Comparison of ENCODE assay signal across 13 mouse cellular contexts in the genomic region with DNA sequence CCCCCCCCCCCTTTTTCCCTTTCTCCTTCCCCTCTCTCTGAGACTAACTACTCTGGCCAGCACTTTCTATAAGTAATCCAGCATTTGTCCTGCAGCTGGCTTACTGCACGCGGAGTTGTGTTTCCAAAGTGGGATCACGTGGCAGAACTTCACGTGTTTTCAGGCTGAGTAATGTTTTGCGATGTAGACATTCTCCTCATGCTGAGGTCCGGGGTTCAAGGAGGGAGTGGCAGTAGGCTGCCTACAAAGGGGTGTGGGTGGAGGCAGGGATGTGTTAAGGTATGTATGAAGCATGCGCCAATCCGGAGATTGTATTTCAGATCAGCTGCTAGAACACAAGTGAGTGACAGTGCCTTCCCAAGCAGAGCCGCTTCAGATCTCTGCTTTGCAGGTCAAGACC. TPM values are rescaled to one million over a fixed set of nuclear protein-coding genes. Genes with fewer than 3 reads are reported as not detected.
A peak's percentile ranks its signal among the peaks of the same experiment; 100 is the strongest.
DNase-seq lines count a peak whose midpoint lies in the region; ATAC-seq lines count a peak whose summit lies in the region.
"Had no signal": no experiment of that assay in that cellular context is flagged by ENCODE, and none has a peak within 500 bp of the region (broad histone marks: within the 10 kb centered on the region; RNA-seq: fewer than 3 reads in every experiment).

No protein-coding gene starts in this region.

- H3K27ac ChIP-seq in kidney, embryonic 16.5 days (ENCODE audit: low read length): no peak overlapping the region
- H3K27ac ChIP-seq in lung, embryonic 15.5 days: 0 out of 2 replicates have a peak overlapping the region, but pooled peaks have one; percentile 13
- H3K27ac ChIP-seq: hindbrain, embryonic 14.5 days; liver, embryonic 13.5 days; midbrain, embryonic 13.5 days had no signal

- H3K4me3 ChIP-seq in kidney, embryonic 16.5 days (ENCODE audit: low read length): no peak overlapping the region
- H3K4me3 ChIP-seq in lung, embryonic 15.5 days: no peak overlapping the region
- H3K4me3 ChIP-seq: liver, embryonic 13.5 days; midbrain, embryonic 13.5 days had no signal

- H3K4me2 ChIP-seq in kidney, embryonic 16.5 days (replicated peaks; ENCODE audit: low read depth, low read length): no peak overlapping the region
- no peak overlapping the region for H3K4me2 ChIP-seq in lung, embryonic 15.5 days
- H3K4me2 ChIP-seq: hindbrain, embryonic 14.5 days; liver, embryonic 13.5 days; midbrain, embryonic 13.5 days had no signal

- H3K9me3 ChIP-seq in kidney, embryonic 16.5 days (ENCODE audit: low read length): no peaks in the 10 kb centered on the region
- no peaks in the 10 kb centered on the region for H3K9me3 ChIP-seq in lung, embryonic 15.5 days
- H3K9me3 ChIP-seq: liver, embryonic 13.5 days; midbrain, embryonic 13.5 days had no signal

- peak; percentile 64; the same call in 1 of the 2 replicates for ATAC-seq in kidney, embryonic 16.5 days (ENCODE audit: low FRiP score, low TSS enrichment)
- ATAC-seq in lung, embryonic 15.5 days (ENCODE audit: borderline replicate concordance, extremely low read depth, low FRiP score, low TSS enrichment): peak; percentile 50; the same call in 1 of the 2 replicates
- ATAC-seq in frontal cortex, adult (ENCODE audit: low TSS enrichment): no peak
- ATAC-seq: midbrain, embryonic 13.5 days had no signal

- H3K9ac ChIP-seq in kidney, embryonic 16.5 days (replicated peaks; ENCODE audit: low read length): no peak overlapping the region
- no peak overlapping the region for H3K9ac ChIP-seq in lung, embryonic 15.5 days
- H3K9ac ChIP-seq: hindbrain, embryonic 14.5 days; liver, embryonic 13.5 days; midbrain, embryonic 13.5 days had no signal

- peaks cover 31% of the 10 kb centered on the region for H3K4me1 ChIP-seq in kidney, embryonic 16.5 days (ENCODE audit: insufficient read depth, low read length)
- peaks cover 42% of the 10 kb centered on the region for H3K4me1 ChIP-seq in lung, embryonic 15.5 days

- peak; percentile 70 for DNase-seq in kidney, adult 11 months
- DNase-seq in kidney, adult 9 months: no peak
- DNase-seq in frontal cortex, adult 2 months (ENCODE audit: extremely low spot score in 1 of 2, low spot score in 1 of 2): no peak
- no peak for DNase-seq in natural killer cell, adult 2 months (ENCODE audit: low spot score in 2 of 2)
- no peak for DNase-seq in cerebellum, adult 18-20 months
- DNase-seq: cerebellum, adult 9-11 months; heart, adult 11 months; liver, embryonic 13.5 days had no signal

- WGBS in kidney, embryonic 16.5 days: 29% methylated on average over 9 of the region's 9 CpGs
- 33% methylated on average over 9 of the region's 9 CpGs for WGBS in lung, embryonic 15.5 days

- H3K27me3 ChIP-seq in kidney, embryonic 16.5 days (ENCODE audit: insufficient read depth, low read length): no peaks in the 10 kb centered on the region
- H3K27me3 ChIP-seq in lung, embryonic 15.5 days: no peaks in the 10 kb centered on the region
- H3K27me3 ChIP-seq: liver, embryonic 13.5 days; midbrain, embryonic 13.5 days had no signal

- H3K36me3 ChIP-seq in kidney, embryonic 16.5 days (ENCODE audit: insufficient read depth, low read length): 0 out of 2 replicates have a peak, but pooled peaks cover 4% of the 10 kb centered on the region
- H3K36me3 ChIP-seq in lung, embryonic 15.5 days: peaks cover 5% of the 10 kb centered on the region; the same call in 1 of the 2 replicates
- H3K36me3 ChIP-seq: midbrain, embryonic 13.5 days had no signal

RNA-seq across cellular contexts. Expression of a gene that starts 50.8 kb away (rescaled TPM):
- polyA plus RNA-seq in kidney, embryonic 16.5 days (2015; fragmentation: Nextera tagmentation; extraction: Ambion mirVana): 70.6 and 81.9 TPM in 2 replicates
- polyA plus RNA-seq in lung, embryonic 15.5 days (2015; fragmentation: Nextera tagmentation; extraction: Ambion mirVana): 65.7 and 68.1 TPM in 2 replicates
- polyA plus RNA-seq in frontal cortex, adult 2 months (2012; rRNA removed): 89.2 and 91.7 TPM in 2 replicates
